Mouse (Mus musculus): Measurements from ENCODE around the gene Fmo3. TPM values are rescaled to one million over a fixed set of nuclear protein-coding genes. Genes with fewer than 3 reads are reported as not detected.

Gene Fmo3
- polyA plus RNA-seq, 1 experiment from 2014 or later = not detected

- Histone ChIP-seq H3K36me3 (no peaks in the 10 kb centered on the region), H3K27ac (no peak overlapping the region), H3K9me3 (no peaks in the 10 kb centered on the region), H3K4me3 (no peak overlapping the region), H3K4me1 (replicated peaks) (no peaks in the 10 kb centered on the region), H3K27me3 (ENCODE audit: insufficient read depth, poor library complexity, severe bottlenecking) (no peaks in the 10 kb centered on the region)
- 79% methylated on average over 8 of the region's 8 CpGs for WGBS
- DNase-seq (ENCODE audit: low spot score) = no peak
Measured at GRCm38 (mm10) chr1:162916661-162917060, 67.7 kb downstream of the Fmo3 start.

GRCm38 (mm10) chr1:162914932-162915556 lies 69.3 kb downstream of the Fmo3 start:
- H3K9me3 ChIP-seq = no peaks in the 10 kb centered on the region
- WGBS = 93% methylated on average over 4 of the region's 4 CpGs
- no peaks in the 10 kb centered on the region for H3K4me1 ChIP-seq (replicated peaks)
- no peak overlapping the region for H3K27ac ChIP-seq
- no peaks in the 10 kb centered on the region for H3K27me3 ChIP-seq (ENCODE audit: insufficient read depth, poor library complexity, severe bottlenecking)
- no peak for DNase-seq (ENCODE audit: low spot score)
- H3K36me3 ChIP-seq = no peaks in the 10 kb centered on the region
- no peak overlapping the region for H3K4me3 ChIP-seq

- Histone ChIP-seq H3K27me3 (ENCODE audit: insufficient read depth, poor library complexity, severe bottlenecking) (no peaks in the 10 kb centered on the region), H3K4me3 (no peak overlapping the region), H3K27ac (no peak overlapping the region), H3K4me1 (replicated peaks) (no peaks in the 10 kb centered on the region), H3K9me3 (no peaks in the 10 kb centered on the region), H3K36me3 (no peaks in the 10 kb centered on the region)
- DNase-seq (ENCODE audit: low spot score) = no peak
Measured at GRCm38 (mm10) chr1:162912085-162912484, 72.2 kb downstream of the Fmo3 start.

Other genes starting within 250 kb of the Fmo3 start
- gene Prrc2c, start 244.0 kb downstream of the Fmo3 start, polyA plus RNA-seq (2016; fragmentation: Nextera tagmentation; extraction: Ambion mirVana) = 134 and 143 TPM in 2 replicates
- 0.27 and 0.36 TPM in 2 replicates for gene Fmo4, start 170.6 kb downstream of the Fmo3 start, polyA plus RNA-seq (2016; fragmentation: Nextera tagmentation; extraction: Ambion mirVana)
- gene Fmo1, start 117.9 kb downstream of the Fmo3 start, polyA plus RNA-seq (2016; fragmentation: Nextera tagmentation; extraction: Ambion mirVana) = 11.3 and 11.6 TPM in 2 replicates
- gene Fmo2, start 85.8 kb downstream of the Fmo3 start, polyA plus RNA-seq (2016; fragmentation: Nextera tagmentation; extraction: Ambion mirVana) = not detected in 2 replicates
- not detected in 2 replicates for gene Fmo6, start 47.0 kb downstream of the Fmo3 start, polyA plus RNA-seq (2016; fragmentation: Nextera tagmentation; extraction: Ambion mirVana)
- not detected in 2 replicates for gene Mroh9, start 101.1 kb upstream of the Fmo3 start, polyA plus RNA-seq (2016; fragmentation: Nextera tagmentation; extraction: Ambion mirVana)

Measured in hindbrain, embryonic 10.5 days (tissue).